Mouse (Mus musculus) subcutaneous adipose tissue, adult 2 months (tissue): Measurements from ENCODE around the gene Gm4707. TPM values are rescaled to one million over a fixed set of nuclear protein-coding genes. Genes with fewer than 3 reads are reported as not detected.

Source experiments
- polyA plus RNA-seq: library from polyadenylated mRNA; depleted of rRNA; stranded (reverse); fragments of >200 nt; gene quantifications from 2 replicates; pipeline ENCODE4 v1.2.3, GENCODE M21; 2012; ENCODE audit warnings: low replicate concordance; rRNA removed

The Gm4707 gene
- polyA plus RNA-seq, result 0.23 and 0.71 TPM in 2 replicates

GRCm38 (mm10) chr17:71459818-71460217, at the start of gene Gm4707:
Gm4707 (minus strand) TSS chr17:71459918.

DNA sequence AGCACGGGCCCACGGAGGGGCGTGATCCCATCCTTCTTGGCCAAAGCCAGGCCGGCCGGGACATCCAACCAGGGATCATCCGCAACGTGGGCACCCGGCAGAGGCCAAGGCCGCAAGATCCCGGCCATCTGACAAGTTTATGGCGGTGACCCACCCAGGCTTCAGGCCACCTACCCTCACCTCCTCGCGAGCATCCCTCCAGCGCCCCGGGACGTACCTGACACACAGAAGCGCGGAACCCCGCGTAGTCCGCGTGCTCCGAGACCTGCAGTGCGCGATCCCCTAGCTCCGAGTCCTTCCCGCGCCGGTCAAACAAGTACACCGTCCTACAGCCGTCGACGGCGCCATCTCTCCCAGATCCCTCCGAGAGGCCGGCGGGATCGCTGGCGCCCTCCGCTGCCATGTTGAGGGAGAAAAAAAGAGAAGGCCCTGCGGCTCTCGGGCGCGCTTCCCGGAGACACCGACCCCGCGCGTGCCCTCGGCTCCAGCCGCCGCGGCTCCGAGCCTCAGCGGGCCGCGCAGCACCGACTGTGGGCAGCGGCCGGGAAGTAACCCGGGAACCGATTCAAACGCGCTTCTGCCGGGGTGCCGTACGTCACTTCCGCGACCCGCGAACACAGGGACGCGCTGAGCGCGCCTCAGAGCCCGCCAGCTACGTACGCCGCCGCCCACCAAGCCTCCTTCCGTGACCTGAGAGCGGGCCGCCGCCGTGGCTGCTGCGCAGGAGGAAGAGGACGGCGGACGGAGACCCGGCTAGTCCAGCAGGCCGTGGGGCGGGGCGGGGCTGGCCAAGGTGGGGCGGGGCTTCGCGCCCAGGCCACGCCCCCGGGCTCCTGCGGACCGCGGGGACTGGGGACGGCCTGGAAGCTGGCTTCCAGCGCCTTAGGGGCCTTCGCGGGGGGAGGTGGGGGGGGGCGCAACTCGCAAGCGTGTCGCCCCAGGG, 15.3 kb upstream of the Gm4707 start, which contains the start of gene Smchd1:
TSS of gene Smchd1 (minus strand) at position 582 of the 943 bp plus-strand sequence.

Other genes with a start within 250 kb of the Gm4707 start
- 35.6 and 43.5 TPM in 2 replicates for gene Emilin2, start 147.9 kb downstream of the Gm4707 start, polyA plus RNA-seq
- 8.6 and 16.6 TPM in 2 replicates for gene Smchd1, start 15.4 kb upstream of the Gm4707 start, polyA plus RNA-seq
- gene Ndc80, start 66.9 kb upstream of the Gm4707 start, polyA plus RNA-seq, result 0.11 and 0.62 TPM in 2 replicates
- not detected in 2 replicates for gene Spdya, start 92.1 kb upstream of the Gm4707 start, polyA plus RNA-seq
- gene Wdr43, start 156.0 kb upstream of the Gm4707 start, polyA plus RNA-seq, result 4.4 and 17.1 TPM in 2 replicates
- 1.6 TPM in 1 of 2 replicates, not detected in the other for gene Togaram2, start 213.3 kb upstream of the Gm4707 start, polyA plus RNA-seq